Mouse (Mus musculus) right cerebral cortex, postnatal 10 days (tissue): ENCODE measurements around the gene Pea15a.

Experiments
- DNase-seq, 2 experiments: peaks; one replicate each; pipeline ENCODE4 v3.0.0; 2021; ENCODE audit warnings: low spot score in 2 of 2

Gene Pea15a

GRCm38 (mm10) chr1:172179102-172179501 lies 27.5 kb downstream of the Pea15a start:
- DNase-seq = no peak

- no peak for DNase-seq
Measured at GRCm38 (mm10) chr1:172177791-172178190, 28.8 kb downstream of the Pea15a start.

GRCm38 (mm10) chr1:172173181-172173580 lies 33.4 kb downstream of the Pea15a start:
- DNase-seq = no peak

- DNase-seq = no peak
Measured at GRCm38 (mm10) chr1:172172381-172172780, 34.2 kb downstream of the Pea15a start.

GRCm38 (mm10) chr1:172169809-172170208 lies 36.8 kb downstream of the Pea15a start:
- no peak for DNase-seq

- DNase-seq = no peak
Measured at GRCm38 (mm10) chr1:172167911-172168310, 38.7 kb downstream of the Pea15a start.

- DNase-seq = no peak
Measured at GRCm38 (mm10) chr1:172162959-172163358, 43.6 kb downstream of the Pea15a start.

GRCm38 (mm10) chr1:172162009-172162408 lies 44.6 kb downstream of the Pea15a start:
- peak; percentile 33 to 38 for DNase-seq

- no peak for DNase-seq
Measured at GRCm38 (mm10) chr1:172160508-172160907, 46.1 kb downstream of the Pea15a start.

GRCm38 (mm10) chr1:172159970-172160369 lies 46.6 kb downstream of the Pea15a start:
- DNase-seq = no peak

GRCm38 (mm10) chr1:172155518-172155917 lies 51.1 kb downstream of the Pea15a start:
- no peak for DNase-seq

- no peak for DNase-seq
Measured at GRCm38 (mm10) chr1:172154536-172154935, 52.1 kb downstream of the Pea15a start.

GRCm38 (mm10) chr1:172148955-172149815 lies 57.4 kb downstream of the Pea15a start:
- DNase-seq = no peak

- DNase-seq = peak in 1 of 2 experiments; percentile 49
Measured at GRCm38 (mm10) chr1:172148279-172148954, 58.2 kb downstream of the Pea15a start.

- peak; percentile 96 to 97 for DNase-seq
Measured at GRCm38 (mm10) chr1:172147835-172148278, 58.7 kb downstream of the Pea15a start, which contains the start of gene Dcaf8. Dcaf8 (plus strand) TSS chr1:172148084.
